ENCODE assay signal across 11 mouse cellular contexts in genomic region chr16:74092997-74093801, GRCm38 (mm10).
DNase-seq lines count a peak whose midpoint lies in the region; TF ChIP-seq lines count a peak whose summit lies in the region.
"Had no signal": no experiment of that assay in that cellular context is flagged by ENCODE, and none has a peak within 500 bp of the region (broad histone marks: within the 10 kb centered on the region; RNA-seq: fewer than 3 reads in every experiment).

No protein-coding gene starts in this region.

- H3K36me3 ChIP-seq in kidney, adult 2 months (ENCODE audit: control insufficient read depth, insufficient read depth, low read length), result no peaks in the 10 kb centered on the region
- H3K36me3 ChIP-seq: heart, embryonic 10.5 days; liver, embryonic 13.5 days; midbrain, embryonic 15.5 days had no signal

- WGBS in kidney, adult 2 months, result 65% methylated on average over 7 of the region's 7 CpGs

- no peaks in the 10 kb centered on the region for H3K27me3 ChIP-seq in kidney, adult 2 months (replicated peaks; ENCODE audit: control insufficient read depth, insufficient read depth, low read length)
- H3K27me3 ChIP-seq: liver, embryonic 13.5 days; midbrain, embryonic 15.5 days had no signal

- H3K27ac ChIP-seq in kidney, adult 2 months (ENCODE audit: insufficient read depth, low read depth, low read length), result peak overlapping the region; percentile 76
- H3K27ac ChIP-seq: heart, embryonic 10.5 days; liver, embryonic 13.5 days; midbrain, embryonic 15.5 days had no signal

- DNase-seq in kidney, adult 2 months, result peak; percentile 30
- DNase-seq in kidney, adult 11 months, result no peak
- DNase-seq in embryo, embryonic 11 days, result peak; percentile 68
- DNase-seq in forelimb bud, embryonic 11.5 days (ENCODE audit: low read depth, low spot score), result peak; percentile 91
- peak; percentile 18 for DNase-seq in neural tube, embryonic 10.5 days (ENCODE audit: extremely low spot score, low spot score)
- no peak for DNase-seq in layer of hippocampus, adult 8-10 months (ENCODE audit: low spot score in 2 of 2)
- no peak for DNase-seq in heart, adult 8-10 months (ENCODE audit: low spot score)
- no peak for DNase-seq in adrenal gland, adult 18-20 months (ENCODE audit: low spot score in 2 of 2)
- DNase-seq: liver, embryonic 13.5 days had no signal

- TF ChIP-seq POLR2A in kidney, adult 2 months (IDR thresholded peaks at IDR 0.05; ENCODE audit: low read depth, low read length), result no peak

- no peak for TF ChIP-seq CTCF in kidney, adult 2 months (conservative IDR thresholded peaks at IDR 0.05; ENCODE audit: insufficient read depth, insufficient read length, low read depth, low read length)

- no peak overlapping the region for H3K4me3 ChIP-seq in kidney, adult 2 months (ENCODE audit: insufficient read depth, low read depth, low read length)
- H3K4me3 ChIP-seq: heart, embryonic 10.5 days; liver, embryonic 13.5 days; midbrain, embryonic 15.5 days had no signal

- H3K4me1 ChIP-seq in kidney, adult 2 months (ENCODE audit: control insufficient read depth, insufficient read depth, low read length), result no peaks in the 10 kb centered on the region
- H3K4me1 ChIP-seq: heart, embryonic 10.5 days; liver, embryonic 13.5 days; midbrain, embryonic 15.5 days had no signal

Comparison
In these comparisons a context has a peak if more than half of its experiments do, and no peak if none do; other contexts are left out.
1. DNase-seq: peak in kidney, adult 2 months (single experiment), embryo, embryonic 11 days (single experiment), forelimb bud, embryonic 11.5 days (single experiment) and neural tube, embryonic 10.5 days (single experiment); none in kidney, adult 11 months (single experiment), layer of hippocampus, adult 8-10 months (0 of 2), heart, adult 8-10 months (single experiment) and adrenal gland, adult 18-20 months (0 of 2).